Mouse (Mus musculus): Measurements from ENCODE around the gene Stim2.

The Stim2 gene

GRCm38 (mm10) chr5:53995316-53995715 is 3.0 kb upstream of the Stim2 start:
- DNase-seq = peak; percentile 84

GRCm38 (mm10) chr5:53996822-53997221 is 1.5 kb upstream of the Stim2 start:
- no peak for DNase-seq

- peak; percentile 54 for DNase-seq
These were observed 603 bp downstream of the Stim2 start for GRCm38 (mm10) chr5:53998743-53999460.

- no peak for DNase-seq
These were observed 1.1 kb downstream of the Stim2 start for GRCm38 (mm10) chr5:53999461-53999770.

- no peak for DNase-seq
These were observed 1.5 kb downstream of the Stim2 start for GRCm38 (mm10) chr5:53999831-54000230.

- DNase-seq = no peak
These were observed 2.7 kb downstream of the Stim2 start for GRCm38 (mm10) chr5:54001021-54001420.

- DNase-seq = no peak
These were observed 7.0 kb downstream of the Stim2 start for GRCm38 (mm10) chr5:54005111-54005864.

- no peak for DNase-seq
These were observed 7.5 kb downstream of the Stim2 start for GRCm38 (mm10) chr5:54005865-54006225.

GRCm38 (mm10) chr5:54006845-54007244 is 8.5 kb downstream of the Stim2 start:
- no peak for DNase-seq

- DNase-seq = no peak
These were observed 9.3 kb downstream of the Stim2 start for GRCm38 (mm10) chr5:54007617-54008016.

GRCm38 (mm10) chr5:54013271-54013670 is 15.0 kb downstream of the Stim2 start:
- DNase-seq = no peak

GRCm38 (mm10) chr5:54017143-54017542 is 18.8 kb downstream of the Stim2 start:
- no peak for DNase-seq

GRCm38 (mm10) chr5:54018856-54019255 is 20.6 kb downstream of the Stim2 start:
- no peak for DNase-seq

GRCm38 (mm10) chr5:54019546-54019945 is 21.2 kb downstream of the Stim2 start:
- DNase-seq = no peak

GRCm38 (mm10) chr5:54024610-54025009 is 26.3 kb downstream of the Stim2 start:
- no peak for DNase-seq

GRCm38 (mm10) chr5:54025630-54026029 is 27.3 kb downstream of the Stim2 start:
- no peak for DNase-seq

- DNase-seq = no peak
These were observed 34.9 kb downstream of the Stim2 start for GRCm38 (mm10) chr5:54033217-54033616.

GRCm38 (mm10) chr5:54034680-54035079 is 36.4 kb downstream of the Stim2 start:
- no peak for DNase-seq

- DNase-seq = no peak
These were observed 40.3 kb downstream of the Stim2 start for GRCm38 (mm10) chr5:54038615-54039014.

- DNase-seq = no peak
These were observed 42.2 kb downstream of the Stim2 start for GRCm38 (mm10) chr5:54040527-54040926.

GRCm38 (mm10) chr5:54042013-54042412 is 43.7 kb downstream of the Stim2 start:
- no peak for DNase-seq

GRCm38 (mm10) chr5:54045523-54045922 is 47.2 kb downstream of the Stim2 start:
- no peak for DNase-seq

- no peak for DNase-seq
These were observed 48.1 kb downstream of the Stim2 start for GRCm38 (mm10) chr5:54046432-54046831.

- no peak for DNase-seq
These were observed 50.9 kb downstream of the Stim2 start for GRCm38 (mm10) chr5:54049145-54049733.

All from kidney, adult 11 months (tissue).